8 mouse cellular contexts compared by ENCODE assay signal in the genomic region with DNA sequence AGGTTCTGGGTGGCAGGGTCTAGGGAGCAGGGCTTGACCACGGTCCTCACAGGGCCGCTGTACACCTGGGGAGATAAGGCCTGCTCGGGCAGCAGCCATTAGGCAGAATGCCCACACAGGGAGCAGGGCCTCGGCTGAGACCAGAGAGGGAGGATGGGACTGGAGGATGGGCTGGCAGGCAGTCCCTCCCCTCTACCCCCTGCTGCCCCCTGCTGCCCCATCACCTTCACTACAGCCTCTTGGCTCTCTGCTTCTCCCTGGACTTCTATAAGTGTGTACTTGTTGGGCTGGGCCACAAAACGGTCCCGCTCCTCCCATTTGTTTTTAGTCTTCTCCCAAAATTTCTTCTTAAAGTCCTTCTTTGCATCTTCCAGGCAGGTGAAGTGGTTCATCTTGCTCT. TPM values are rescaled to one million over a fixed set of nuclear protein-coding genes. Genes with fewer than 3 reads are reported as not detected.
DNase-seq lines count a peak whose midpoint lies in the region; ATAC-seq lines count a peak whose summit lies in the region.

No protein-coding gene starts in this region.

- peak overlapping the region; percentile 84 for H3K27ac ChIP-seq in midbrain, embryonic 10.5 days (replicated peaks)
- no peak overlapping the region for H3K27ac ChIP-seq in midbrain, embryonic 16.5 days (ENCODE audit: low read length)
- H3K27ac ChIP-seq in hindbrain, embryonic 14.5 days = no peak overlapping the region
- no peak overlapping the region for H3K27ac ChIP-seq in liver, embryonic 13.5 days
- H3K27ac ChIP-seq in neural tube, embryonic 14.5 days (ENCODE audit: low read depth, low read length) = no peak overlapping the region

- H3K9ac ChIP-seq in midbrain, embryonic 16.5 days (ENCODE audit: low read depth, low read length) = no peak overlapping the region
- 0 out of 2 replicates have a peak overlapping the region, but pooled peaks have one; percentile 31 for H3K9ac ChIP-seq in hindbrain, embryonic 14.5 days
- H3K9ac ChIP-seq in liver, embryonic 13.5 days = 0 out of 2 replicates have a peak overlapping the region, but pooled peaks have one; percentile 10
- H3K9ac ChIP-seq in neural tube, embryonic 14.5 days (replicated peaks; ENCODE audit: low read depth, low read length) = 0 out of 2 replicates have a peak overlapping the region, but pooled peaks have one; percentile 21

- H3K4me1 ChIP-seq in midbrain, embryonic 10.5 days = peaks cover 78% of the 10 kb centered on the region
- H3K4me1 ChIP-seq in midbrain, embryonic 16.5 days (ENCODE audit: control insufficient read depth, insufficient read depth, low read length) = peaks cover 10% of the 10 kb centered on the region
- peaks cover 12% of the 10 kb centered on the region for H3K4me1 ChIP-seq in hindbrain, embryonic 14.5 days (replicated peaks; ENCODE audit: control insufficient read depth, insufficient read depth, low read length)
- peaks cover 56% of the 10 kb centered on the region for H3K4me1 ChIP-seq in liver, embryonic 13.5 days (replicated peaks)
- peaks cover 9% of the 10 kb centered on the region for H3K4me1 ChIP-seq in neural tube, embryonic 14.5 days (ENCODE audit: control insufficient read depth, insufficient read depth, low read length)

- ATAC-seq in midbrain, embryonic 16.5 days = no peak
- no peak for ATAC-seq in hindbrain, embryonic 14.5 days (ENCODE audit: low FRiP score)
- no peak for ATAC-seq in liver, embryonic 13.5 days (ENCODE audit: low read depth)
- ATAC-seq in neural tube, embryonic 14.5 days (ENCODE audit: low read depth) = no peak

- H3K4me2 ChIP-seq in midbrain, embryonic 16.5 days (ENCODE audit: low read length) = no peak overlapping the region
- no peak overlapping the region for H3K4me2 ChIP-seq in hindbrain, embryonic 14.5 days (replicated peaks)
- H3K4me2 ChIP-seq in liver, embryonic 13.5 days = no peak overlapping the region
- no peak overlapping the region for H3K4me2 ChIP-seq in neural tube, embryonic 14.5 days (ENCODE audit: low read depth, low read length)

- 6% methylated on average over 6 of the region's 6 CpGs for WGBS in midbrain, embryonic 10.5 days
- 6% methylated on average over 6 of the region's 6 CpGs for WGBS in midbrain, embryonic 16.5 days
- 7% methylated on average over 6 of the region's 6 CpGs for WGBS in hindbrain, embryonic 14.5 days
- 4% methylated on average over 6 of the region's 6 CpGs for WGBS in liver, embryonic 13.5 days (ENCODE audit: insufficient replicate concordance)
- WGBS in neural tube, embryonic 14.5 days = 6% methylated on average over 6 of the region's 6 CpGs

- H3K9me3 ChIP-seq in midbrain, embryonic 10.5 days (replicated peaks) = no peaks in the 10 kb centered on the region
- no peaks in the 10 kb centered on the region for H3K9me3 ChIP-seq in midbrain, embryonic 16.5 days (replicated peaks; ENCODE audit: control insufficient read depth, low read length, poor library complexity, severe bottlenecking)
- H3K9me3 ChIP-seq in hindbrain, embryonic 14.5 days (ENCODE audit: control insufficient read depth, low read length) = no peaks in the 10 kb centered on the region
- no peaks in the 10 kb centered on the region for H3K9me3 ChIP-seq in liver, embryonic 13.5 days (replicated peaks)
- H3K9me3 ChIP-seq in neural tube, embryonic 14.5 days (ENCODE audit: control insufficient read depth, low read length) = no peaks in the 10 kb centered on the region

- peaks cover 14% of the 10 kb centered on the region for H3K27me3 ChIP-seq in midbrain, embryonic 10.5 days (ENCODE audit: low read depth, poor library complexity, severe bottlenecking)
- H3K27me3 ChIP-seq in midbrain, embryonic 16.5 days (ENCODE audit: control insufficient read depth, insufficient read depth, low read depth, low read length) = 0 out of 2 replicates have a peak, but pooled peaks cover 3% of the 10 kb centered on the region
- H3K27me3 ChIP-seq in hindbrain, embryonic 14.5 days (ENCODE audit: control insufficient read depth, insufficient read depth, low read length) = peaks cover 3% of the 10 kb centered on the region; the same call in 1 of the 2 replicates
- no peaks in the 10 kb centered on the region for H3K27me3 ChIP-seq in liver, embryonic 13.5 days
- no peaks in the 10 kb centered on the region for H3K27me3 ChIP-seq in neural tube, embryonic 14.5 days (ENCODE audit: control insufficient read depth, insufficient read depth, low read length)

- H3K36me3 ChIP-seq in midbrain, embryonic 10.5 days = peaks cover 6% of the 10 kb centered on the region
- no peaks in the 10 kb centered on the region for H3K36me3 ChIP-seq in midbrain, embryonic 16.5 days (ENCODE audit: control insufficient read depth, insufficient read depth, low read length)
- no peaks in the 10 kb centered on the region for H3K36me3 ChIP-seq in hindbrain, embryonic 14.5 days (replicated peaks; ENCODE audit: control insufficient read depth, insufficient read depth)
- H3K36me3 ChIP-seq in liver, embryonic 13.5 days = peaks cover under 1% of the 10 kb centered on the region; the same call in 1 of the 2 replicates
- H3K36me3 ChIP-seq in neural tube, embryonic 14.5 days (ENCODE audit: control insufficient read depth, insufficient read depth, low read length) = no peaks in the 10 kb centered on the region

- peak; percentile 85 for DNase-seq in midbrain, embryonic 10.5 days (ENCODE audit: low spot score)
- peak; percentile 85 for DNase-seq in cerebellum, adult 11-12 months
- DNase-seq in frontal cortex, postnatal 10 days (ENCODE audit: low spot score in 2 of 2) = peak; percentile 21 to 36
- DNase-seq in hindbrain, embryonic 14.5 days (ENCODE audit: low spot score) = peak; percentile 44
- DNase-seq in liver, embryonic 13.5 days = peak; percentile 61
- peak; percentile 73 for DNase-seq in thymus, postnatal 14 days

- H3K4me3 ChIP-seq in midbrain, embryonic 10.5 days = peak overlapping the region; percentile 26
- H3K4me3 ChIP-seq in midbrain, embryonic 16.5 days (ENCODE audit: low read depth, low read length) = no peak overlapping the region
- no peak overlapping the region for H3K4me3 ChIP-seq in hindbrain, embryonic 14.5 days (replicated peaks; ENCODE audit: low read length)
- H3K4me3 ChIP-seq in liver, embryonic 13.5 days (replicated peaks) = no peak overlapping the region
- no peak overlapping the region for H3K4me3 ChIP-seq in neural tube, embryonic 14.5 days (ENCODE audit: low read depth, low read length)

RNA-seq across cellular contexts. Expression of a gene that starts 1.3 kb away (rescaled TPM):
- polyA plus RNA-seq in midbrain, embryonic 10.5 days (2016; fragmentation: Nextera tagmentation; extraction: Ambion mirVana) = 69.9 and 74.9 TPM in 2 replicates
- 48.3 and 48.5 TPM in 2 replicates for polyA plus RNA-seq in midbrain, embryonic 16.5 days (2015; fragmentation: Nextera tagmentation; extraction: Ambion mirVana)
- 34.5 and 35.7 TPM in 2 replicates for polyA plus RNA-seq in hindbrain, embryonic 14.5 days (2014; fragmentation: Nextera tagmentation; extraction: Ambion mirVana)
- 44.2 and 47.6 TPM in 2 replicates for polyA plus RNA-seq in liver, embryonic 13.5 days (2015; fragmentation: Nextera tagmentation; extraction: Ambion mirVana)
- 36.1 and 36.2 TPM in 2 replicates for polyA plus RNA-seq in neural tube, embryonic 14.5 days (2014; fragmentation: Nextera tagmentation; extraction: Ambion mirVana)

RNA-seq across cellular contexts. Expression of a gene that starts 2.3 kb away (rescaled TPM):
- 1.9 and 2.7 TPM in 2 replicates for polyA plus RNA-seq in midbrain, embryonic 10.5 days (2016; fragmentation: Nextera tagmentation; extraction: Ambion mirVana)
- 0.73 and 0.89 TPM in 2 replicates for polyA plus RNA-seq in midbrain, embryonic 16.5 days (2015; fragmentation: Nextera tagmentation; extraction: Ambion mirVana)
- polyA plus RNA-seq in hindbrain, embryonic 14.5 days (2014; fragmentation: Nextera tagmentation; extraction: Ambion mirVana) = 0.52 and 0.91 TPM in 2 replicates
- polyA plus RNA-seq in liver, embryonic 13.5 days (2015; fragmentation: Nextera tagmentation; extraction: Ambion mirVana) = 0.71 and 0.75 TPM in 2 replicates
- 0.17 and 0.36 TPM in 2 replicates for polyA plus RNA-seq in neural tube, embryonic 14.5 days (2014; fragmentation: Nextera tagmentation; extraction: Ambion mirVana)

RNA-seq across cellular contexts. Expression of a gene that starts 8.7 kb away (rescaled TPM):
- 0.11 and 0.15 TPM in 2 replicates for polyA plus RNA-seq in midbrain, embryonic 10.5 days (2016; fragmentation: Nextera tagmentation; extraction: Ambion mirVana)
- polyA plus RNA-seq in midbrain, embryonic 16.5 days (2015; fragmentation: Nextera tagmentation; extraction: Ambion mirVana) = 0.78 and 0.98 TPM in 2 replicates
- polyA plus RNA-seq in hindbrain, embryonic 14.5 days (2014; fragmentation: Nextera tagmentation; extraction: Ambion mirVana) = 0.87 and 1.0 TPM in 2 replicates
- 0.09 TPM in 1 of 2 replicates, not detected in the other for polyA plus RNA-seq in liver, embryonic 13.5 days (2015; fragmentation: Nextera tagmentation; extraction: Ambion mirVana)
- polyA plus RNA-seq in neural tube, embryonic 14.5 days (2014; fragmentation: Nextera tagmentation; extraction: Ambion mirVana) = 1.5 and 1.7 TPM in 2 replicates

RNA-seq across cellular contexts. Expression of a gene that starts 21.4 kb away (rescaled TPM):
- 385 and 386 TPM in 2 replicates for polyA plus RNA-seq in midbrain, embryonic 10.5 days (2016; fragmentation: Nextera tagmentation; extraction: Ambion mirVana)
- polyA plus RNA-seq in midbrain, embryonic 16.5 days (2015; fragmentation: Nextera tagmentation; extraction: Ambion mirVana) = 242 and 262 TPM in 2 replicates
- polyA plus RNA-seq in hindbrain, embryonic 14.5 days (2014; fragmentation: Nextera tagmentation; extraction: Ambion mirVana) = 183 and 186 TPM in 2 replicates
- 12.7 and 13.2 TPM in 2 replicates for polyA plus RNA-seq in liver, embryonic 13.5 days (2015; fragmentation: Nextera tagmentation; extraction: Ambion mirVana)
- polyA plus RNA-seq in neural tube, embryonic 14.5 days (2014; fragmentation: Nextera tagmentation; extraction: Ambion mirVana) = 166 and 182 TPM in 2 replicates

RNA-seq across cellular contexts. Expression of a gene that starts 25.3 kb away (rescaled TPM):
- not detected in 2 replicates for polyA plus RNA-seq in midbrain, embryonic 10.5 days (2016; fragmentation: Nextera tagmentation; extraction: Ambion mirVana)
- not detected in 2 replicates for polyA plus RNA-seq in midbrain, embryonic 16.5 days (2015; fragmentation: Nextera tagmentation; extraction: Ambion mirVana)
- polyA plus RNA-seq in hindbrain, embryonic 14.5 days (2014; fragmentation: Nextera tagmentation; extraction: Ambion mirVana) = not detected in 2 replicates
- not detected in 2 replicates for polyA plus RNA-seq in liver, embryonic 13.5 days (2015; fragmentation: Nextera tagmentation; extraction: Ambion mirVana)
- not detected in 2 replicates for polyA plus RNA-seq in neural tube, embryonic 14.5 days (2014; fragmentation: Nextera tagmentation; extraction: Ambion mirVana)

Comparison
In these comparisons a context has a peak if more than half of its experiments do, and no peak if none do; other contexts are left out.
1. DNase-seq: peak in every context shown above with its lines; median percentile 85 in midbrain, embryonic 10.5 days; 85 in cerebellum, adult 11-12 months; 73 in thymus, postnatal 14 days; 61 in liver, embryonic 13.5 days; 44 in hindbrain, embryonic 14.5 days; 28 in frontal cortex, postnatal 10 days.